Mouse (Mus musculus) brain, adult 2 months (tissue): ENCODE results near the gene Flywch1.
"Not testable (repeated sequence)": the region's sequence is repeated elsewhere in the genome, so short reads cannot be mapped to it uniquely, and the experiment has no call there.

ENCODE experiments used
- DNase-seq: peaks from one replicate; pipeline ENCODE4 v3.0.0; 2011; ENCODE audit warnings: low read depth, low spot score

Gene Flywch1

GRCm38 (mm10) chr17:23778447-23778846, 7.0 kb upstream of the Flywch1 start:
- DNase-seq = no peak

- no peak for DNase-seq
These were observed 5.7 kb upstream of the Flywch1 start for GRCm38 (mm10) chr17:23777141-23777540.

GRCm38 (mm10) chr17:23776216-23776615, 4.8 kb upstream of the Flywch1 start:
- DNase-seq = no peak

GRCm38 (mm10) chr17:23774090-23774489, 2.7 kb upstream of the Flywch1 start:
- peak; percentile 88 for DNase-seq

- no peak for DNase-seq
These were observed 2.3 kb upstream of the Flywch1 start for GRCm38 (mm10) chr17:23773676-23774075.

- DNase-seq = not testable (repeated sequence)
These were observed 786 bp upstream of the Flywch1 start for GRCm38 (mm10) chr17:23772219-23772556.

GRCm38 (mm10) chr17:23770896-23771283, 512 bp downstream of the Flywch1 start:
- peak; percentile 58 for DNase-seq

GRCm38 (mm10) chr17:23770493-23770892, 909 bp downstream of the Flywch1 start:
- DNase-seq = peak; percentile 43

GRCm38 (mm10) chr17:23762976-23763375, 8.4 kb downstream of the Flywch1 start:
- DNase-seq = peak; percentile 48

GRCm38 (mm10) chr17:23761155-23761554, 10.2 kb downstream of the Flywch1 start:
- DNase-seq = no peak

- no peak for DNase-seq
These were observed 11.2 kb downstream of the Flywch1 start for GRCm38 (mm10) chr17:23760231-23760630.

- peak; percentile 53 for DNase-seq
These were observed 12.6 kb downstream of the Flywch1 start for GRCm38 (mm10) chr17:23758801-23759200.

- DNase-seq = no peak
These were observed 13.8 kb downstream of the Flywch1 start for GRCm38 (mm10) chr17:23757581-23757980.

- DNase-seq = no peak
These were observed 15.7 kb downstream of the Flywch1 start for GRCm38 (mm10) chr17:23755689-23756088.

GRCm38 (mm10) chr17:23749400-23750191, 21.8 kb downstream of the Flywch1 start:
- no peak for DNase-seq

GRCm38 (mm10) chr17:23748631-23749391, 22.6 kb downstream of the Flywch1 start:
- peak; percentile 90 for DNase-seq

GRCm38 (mm10) chr17:23748026-23748425, 23.4 kb downstream of the Flywch1 start:
- no peak for DNase-seq

GRCm38 (mm10) chr17:23747471-23747870, 23.9 kb downstream of the Flywch1 start:
- no peak for DNase-seq

GRCm38 (mm10) chr17:23746767-23747166, 24.6 kb downstream of the Flywch1 start:
- no peak for DNase-seq

- no peak for DNase-seq
These were observed 25.1 kb downstream of the Flywch1 start for GRCm38 (mm10) chr17:23746311-23746710.

- DNase-seq = no peak
These were observed 25.8 kb downstream of the Flywch1 start, which contains the start of gene Kremen2 for GRCm38 (mm10) chr17:23745301-23746251. Gene Kremen2 (minus strand): TSS chr17:23745833.

GRCm38 (mm10) chr17:23744651-23745050, 26.8 kb downstream of the Flywch1 start:
- no peak for DNase-seq
